9 mouse cellular contexts compared by ENCODE assay signal in the genomic region with DNA sequence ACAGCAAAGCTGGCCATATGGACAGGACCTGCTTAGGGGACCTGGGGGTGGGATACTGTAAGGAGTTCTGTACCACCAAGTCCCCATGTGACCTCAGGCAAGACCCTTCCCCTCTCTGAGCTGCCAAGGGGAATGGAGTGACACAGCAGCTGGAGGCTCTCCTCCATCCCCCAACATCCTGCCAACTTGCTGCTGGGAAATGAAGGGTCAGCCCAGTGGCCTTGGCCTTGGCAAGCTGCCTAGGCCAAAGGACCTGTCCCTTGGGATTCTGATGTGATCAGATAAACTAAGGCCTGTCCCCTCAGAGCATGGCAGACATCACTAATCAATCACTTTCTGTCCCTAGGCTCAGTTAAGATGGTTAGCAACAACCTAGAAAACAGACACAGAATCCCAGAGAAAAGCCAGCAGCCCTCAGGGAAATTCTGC.
DNase-seq lines count a peak whose midpoint lies in the region; ATAC-seq and TF ChIP-seq lines count a peak whose summit lies in the region.
"Had no signal": no experiment of that assay in that cellular context is flagged by ENCODE, and none has a peak within 500 bp of the region (broad histone marks: within the 10 kb centered on the region; RNA-seq: fewer than 3 reads in every experiment).

No protein-coding gene starts in this region.

- H3K4me2 ChIP-seq in liver, postnatal 0 days (ENCODE audit: low read depth, low read length) = no peak overlapping the region

- no peak for TF ChIP-seq EP300 in liver, postnatal 0 days (IDR thresholded peaks at IDR 0.05; ENCODE audit: low read depth)

- ATAC-seq in liver, postnatal 0 days = peak; percentile 53

- no peak overlapping the region for H3K4me3 ChIP-seq in heart, embryonic 10.5 days
- no peak overlapping the region for H3K4me3 ChIP-seq in liver, postnatal 0 days (ENCODE audit: low read depth, low read length)

- intact Hi-C loops in heart, postnatal 25 days (cut with DNase I) = no loop called here

- 0 out of 2 replicates have a peak overlapping the region, but pooled peaks have one; percentile 21 for H3K9ac ChIP-seq in liver, postnatal 0 days (replicated peaks)

- DNase-seq in heart, embryonic 10.5 days (ENCODE audit: low spot score) = no peak
- DNase-seq in heart, postnatal 25 days (ENCODE audit: low spot score) = no peak
- DNase-seq in MN1 (ENCODE audit: low spot score) = peak; percentile 80
- DNase-seq in heart, postnatal 4 days = peak; percentile 41
- DNase-seq in liver, postnatal 0 days = peak; percentile 56
- no peak for DNase-seq in layer of hippocampus, adult 11-12 months (ENCODE audit: low spot score)
- no peak for DNase-seq in cerebellum, adult 18-20 months
- DNase-seq in layer of hippocampus, postnatal 14 days (ENCODE audit: low spot score in 2 of 2) = no peak
- DNase-seq: gastrocnemius, postnatal 10 days had no signal

- TF ChIP-seq CTCF in liver, postnatal 0 days (IDR thresholded peaks at IDR 0.05; ENCODE audit: low read depth) = no peak

- no peaks in the 10 kb centered on the region for H3K9me3 ChIP-seq in heart, embryonic 10.5 days
- no peaks in the 10 kb centered on the region for H3K9me3 ChIP-seq in liver, postnatal 0 days (ENCODE audit: low read length)

- no peaks in the 10 kb centered on the region for H3K27me3 ChIP-seq in heart, embryonic 10.5 days (ENCODE audit: insufficient read depth, poor library complexity, severe bottlenecking)
- H3K27me3 ChIP-seq in liver, postnatal 0 days (ENCODE audit: insufficient read depth, low read length) = no peaks in the 10 kb centered on the region

- H3K27ac ChIP-seq in heart, embryonic 10.5 days = peak overlapping the region; percentile 81
- H3K27ac ChIP-seq in liver, postnatal 0 days (ENCODE audit: low read depth) = peak overlapping the region; percentile 36

- no peaks in the 10 kb centered on the region for H3K36me3 ChIP-seq in heart, embryonic 10.5 days
- no peaks in the 10 kb centered on the region for H3K36me3 ChIP-seq in liver, postnatal 0 days (replicated peaks; ENCODE audit: insufficient read depth, low read length)

- peaks cover 76% of the 10 kb centered on the region for H3K4me1 ChIP-seq in heart, embryonic 10.5 days
- peaks cover 39% of the 10 kb centered on the region for H3K4me1 ChIP-seq in liver, postnatal 0 days (ENCODE audit: insufficient read depth)

Comparison
In these comparisons a context has a peak if more than half of its experiments do, and no peak if none do; other contexts are left out.
1. DNase-seq: peak in MN1 (single experiment), heart, postnatal 4 days (single experiment) and liver, postnatal 0 days (single experiment); none in heart, embryonic 10.5 days (single experiment), heart, postnatal 25 days (single experiment), layer of hippocampus, adult 11-12 months (single experiment), cerebellum, adult 18-20 months (0 of 2) and layer of hippocampus, postnatal 14 days (0 of 2).